Mouse (Mus musculus) MEL (cell line): ENCODE measurements around the gene Zyg11b. TPM values are rescaled to one million over a fixed set of nuclear protein-coding genes. Genes with fewer than 3 reads are reported as not detected.

Experiments
- DNase-seq: peaks from one replicate; pipeline ENCODE4 v3.0.0; 2011; ENCODE audit warnings: low read depth, low spot score
- H3K27ac ChIP-seq: 2 replicates; pipeline ENCODE4 v1.5.1; 2012; ENCODE audit warnings: low read depth, mild to moderate bottlenecking, control low read depth, low read length, moderate library complexity; ENCODE audit not compliant: control insufficient read depth
- H3K27me3 ChIP-seq, 2 experiments: fragments of 150-350 bp in 1 of 2; sonication (generic) in 1 of 2; 2 replicates each; pipeline ENCODE4 v1.6.1; 2012; ENCODE audit warnings: low read length in 2 of 2, mild to moderate bottlenecking in 2 of 2, improper control_type of control experiment in 1 of 2, moderate library complexity in 1 of 2; ENCODE audit not compliant: insufficient read depth in 2 of 2, control insufficient read depth in 1 of 2
- H3K36me3 ChIP-seq, 2 experiments: 2 replicates each; pipeline ENCODE4 v1.6.1; 2012 to 2014; ENCODE audit warnings: low read length in 2 of 2, improper control_type of control experiment in 1 of 2, inconsistent platforms in 1 of 2, mild to moderate bottlenecking in 1 of 2; ENCODE audit not compliant: insufficient read depth in 2 of 2, control insufficient read depth in 1 of 2
- H3K4me1 ChIP-seq, 2 experiments: fragments of 150-350 bp in 1 of 2; sonication (generic) in 1 of 2; 2 replicates each; pipeline ENCODE4 v1.6.1; 2012; ENCODE audit warnings: low read length in 2 of 2, improper control_type of control experiment in 1 of 2, mild to moderate bottlenecking in 1 of 2; ENCODE audit not compliant: insufficient read depth in 2 of 2, control insufficient read depth in 1 of 2
- H3K4me3 ChIP-seq, 2 experiments: fragments of 150-350 bp in 1 of 2; sonication (generic) in 1 of 2; 2 replicates each; pipeline ENCODE4 v1.5.1; 2012; ENCODE audit warnings: low read depth in 2 of 2, low read length in 2 of 2, mild to moderate bottlenecking in 2 of 2, moderate library complexity in 2 of 2, control low read depth in 1 of 2, improper control_type of control experiment in 1 of 2; ENCODE audit not compliant: control insufficient read depth in 1 of 2, insufficient read depth in 1 of 2
- H3K79me2 ChIP-seq: 2 replicates; pipeline ENCODE4 v1.6.1; 2012; ENCODE audit warnings: mild to moderate bottlenecking, low read length, moderate library complexity; ENCODE audit not compliant: control insufficient read depth, poor library complexity, insufficient read depth
- H3K9ac ChIP-seq: 2 replicates; pipeline ENCODE4 v1.6.1; 2012; ENCODE audit warnings: low read depth, mild to moderate bottlenecking, control low read depth, low read length, moderate library complexity; ENCODE audit not compliant: control insufficient read depth, poor library complexity, severe bottlenecking
- H3K9me3 ChIP-seq: fragments of 150-350 bp; sonication (generic); replicated peaks from 2 replicates; pipeline ENCODE4 v1.6.1; 2012; ENCODE audit warnings: mild to moderate bottlenecking, low read length, improper control_type of control experiment, moderate library complexity; ENCODE audit not compliant: insufficient read depth
- BHLHE40 ChIP-seq: IDR thresholded peaks from 2 replicates; pipeline ENCODE4 v1.6.1; 2012; ENCODE audit warnings: low read depth, mild to moderate bottlenecking, inconsistent platforms, low read length, improper control_type of control experiment, borderline replicate concordance
- CHD2 ChIP-seq: IDR thresholded peaks from 2 replicates; pipeline ENCODE4 v1.6.1; 2011; ENCODE audit warnings: low read length, improper control_type of control experiment
- CTCF ChIP-seq, 3 experiments: IDR thresholded peaks in 2 of 3; conservative IDR thresholded peaks in 1 of 3; 2 replicates each; pipeline ENCODE4 v1.5.1; 2011 to 2012; ENCODE audit warnings: low read length in 3 of 3, low read depth in 2 of 3, mild to moderate bottlenecking in 2 of 3, improper control_type of control experiment in 1 of 3, inconsistent platforms in 1 of 3, mixed read lengths in 1 of 3, moderate library complexity in 1 of 3; ENCODE audit not compliant: control insufficient read depth in 1 of 3, insufficient read depth in 1 of 3, poor library complexity in 1 of 3, severe bottlenecking in 1 of 3
- E2F4 ChIP-seq: IDR thresholded peaks from 2 replicates; pipeline ENCODE4 v1.6.1; 2011; ENCODE audit warnings: low read depth, low read length, improper control_type of control experiment, borderline replicate concordance
- EP300 ChIP-seq, 2 experiments: IDR thresholded peaks; 2 replicates each; pipeline ENCODE4 v1.6.1; 2011; ENCODE audit warnings: improper control_type of control experiment in 2 of 2, low read length in 2 of 2, low read depth in 1 of 2, mild to moderate bottlenecking in 1 of 2
- ETS1 ChIP-seq: IDR thresholded peaks from 2 replicates; pipeline ENCODE4 v1.6.1; 2012; ENCODE audit warnings: low read depth, mild to moderate bottlenecking, inconsistent platforms, low read length, improper control_type of control experiment, moderate library complexity
- HCFC1 ChIP-seq: IDR thresholded peaks from 2 replicates; pipeline ENCODE4 v1.6.1; 2012; ENCODE audit warnings: low read depth, mild to moderate bottlenecking, inconsistent platforms, low read length, improper control_type of control experiment, moderate library complexity
- KAT2A ChIP-seq: conservative IDR thresholded peaks from 2 replicates; pipeline ENCODE4 v1.6.1; 2012; ENCODE audit warnings: low read depth, low read length, improper control_type of control experiment, inconsistent platforms
- MAFK ChIP-seq: IDR thresholded peaks from 2 replicates; pipeline ENCODE4 v1.6.1; 2011; ENCODE audit warnings: low read depth, mild to moderate bottlenecking, low read length, improper control_type of control experiment, borderline replicate concordance
- MEF2A ChIP-seq: IDR thresholded peaks from 2 replicates; pipeline ENCODE4 v1.6.1; 2014; ENCODE audit warnings: low read depth, mild to moderate bottlenecking, inconsistent platforms, low read length, improper control_type of control experiment; ENCODE audit not compliant: poor library complexity, insufficient replicate concordance, severe bottlenecking; ENCODE audit errors: extremely low read depth
- MXI1 ChIP-seq: IDR thresholded peaks from 2 replicates; pipeline ENCODE4 v1.6.1; 2011; ENCODE audit warnings: mild to moderate bottlenecking, low read depth, low read length, improper control_type of control experiment
- POLR2A ChIP-seq, 2 experiments: IDR thresholded peaks; 2 replicates each; pipeline ENCODE4 v1.6.1; 2011 to 2012; ENCODE audit warnings: low read length in 2 of 2, mild to moderate bottlenecking in 2 of 2, control low read depth in 1 of 2, improper control_type of control experiment in 1 of 2, low read depth in 1 of 2, moderate library complexity in 1 of 2; ENCODE audit not compliant: control insufficient read depth in 1 of 2, insufficient read depth in 1 of 2, poor library complexity in 1 of 2
- POLR2AphosphoS2 ChIP-seq: IDR thresholded peaks from 2 replicates; pipeline ENCODE4 v1.6.1; 2011; ENCODE audit warnings: low read length, improper control_type of control experiment
- POLR2AphosphoS5 ChIP-seq: IDR thresholded peaks from 2 replicates; pipeline ENCODE4 v1.6.1; 2012; ENCODE audit warnings: low read depth, borderline replicate concordance, mild to moderate bottlenecking, inconsistent platforms, low read length, moderate library complexity, mixed read lengths
- RCOR1 ChIP-seq: IDR thresholded peaks from 2 replicates; pipeline ENCODE4 v1.6.1; 2012; ENCODE audit warnings: low read depth, mild to moderate bottlenecking, inconsistent platforms, low read length, improper control_type of control experiment
- SMC3 ChIP-seq: IDR thresholded peaks from 2 replicates; pipeline ENCODE4 v1.6.1; 2011; ENCODE audit warnings: low read depth, low read length, improper control_type of control experiment
- TCF12 ChIP-seq: IDR thresholded peaks from 2 replicates; pipeline ENCODE4 v1.6.1; 2014; ENCODE audit warnings: low read depth, mild to moderate bottlenecking, inconsistent platforms, low read length, improper control_type of control experiment, moderate library complexity
- ZC3H11A ChIP-seq: IDR thresholded peaks from 2 replicates; pipeline ENCODE4 v1.6.1; 2012; ENCODE audit warnings: low read depth, mild to moderate bottlenecking, inconsistent platforms, low read length, improper control_type of control experiment
- ZMIZ1 ChIP-seq: IDR thresholded peaks from 2 replicates; pipeline ENCODE4 v1.6.1; 2012; ENCODE audit warnings: low read depth, mild to moderate bottlenecking, inconsistent platforms, low read length, improper control_type of control experiment, moderate library complexity
- ZNF384 ChIP-seq: IDR thresholded peaks from 2 replicates; pipeline ENCODE4 v1.6.1; 2012; ENCODE audit warnings: low read depth, mild to moderate bottlenecking, inconsistent platforms, low read length, improper control_type of control experiment
- polyA plus RNA-seq, 2 experiments: library from polyadenylated mRNA; stranded (reverse) in 1 of 2; unstranded in 1 of 2; fragments of >175 nt in 1 of 2; fragments of >200 nt in 1 of 2; gene quantifications; 2 replicates each; pipeline versions ENCODE4 v1.2.1 to v1.2.4; 2012; ENCODE audit warnings: low replicate concordance in 2 of 2, low read depth in 1 of 2; ENCODE audit not compliant: insufficient read length in 2 of 2, insufficient read depth in 1 of 2, missing spikeins in 1 of 2
- total RNA-seq: library from RNA; depleted of rRNA; stranded (reverse); fragments of 300-350 nt; gene quantifications from 2 replicates; pipeline ENCODE4 v1.2.3, GENCODE M21; 2012

The Zyg11b gene
- total and polyA plus RNA-seq, 3 experiments: 7.7 to 9.2 TPM; not detected in 1

DNA sequence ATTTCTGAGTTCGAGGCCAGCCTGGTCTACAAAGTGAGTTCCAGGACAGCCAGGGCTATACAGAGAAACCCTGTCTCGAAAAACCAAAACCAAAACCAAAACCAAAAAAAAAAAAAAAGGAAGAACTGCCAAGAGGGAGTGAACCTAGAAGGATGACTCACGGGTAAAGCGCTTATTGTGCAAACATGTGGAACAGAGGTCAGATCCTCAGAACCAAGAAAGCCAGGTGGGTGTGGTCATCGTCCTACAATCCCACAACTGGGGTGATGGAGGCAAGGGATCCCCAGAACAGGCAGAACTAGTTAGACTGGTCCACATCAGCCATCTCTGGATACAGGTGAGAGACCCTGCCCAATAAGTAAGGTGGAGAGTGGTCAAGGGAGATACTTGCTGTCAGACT lies 46.2 kb upstream of the Zyg11b start:
- Histone ChIP-seq H3K79me2 (no peaks in the 10 kb centered on the region), H3K9me3 (no peaks in the 10 kb centered on the region), H3K4me1 (peaks cover 0 to 13% of the 10 kb centered on the region in 2 experiments; a peak in 2 of 4 replicates), H3K9ac (no peak overlapping the region), H3K4me3 (no peak overlapping the region), H3K27me3 (no peaks in the 10 kb centered on the region), H3K27ac (no peak overlapping the region), H3K36me3 (no peaks in the 10 kb centered on the region; a peak in 1 of 4 replicates)
- TF ChIP-seq E2F4 (no peak), ZNF384 (peak; percentile 74), ETS1 (peak; percentile 53)
- peak; percentile 40 for DNase-seq

DNA sequence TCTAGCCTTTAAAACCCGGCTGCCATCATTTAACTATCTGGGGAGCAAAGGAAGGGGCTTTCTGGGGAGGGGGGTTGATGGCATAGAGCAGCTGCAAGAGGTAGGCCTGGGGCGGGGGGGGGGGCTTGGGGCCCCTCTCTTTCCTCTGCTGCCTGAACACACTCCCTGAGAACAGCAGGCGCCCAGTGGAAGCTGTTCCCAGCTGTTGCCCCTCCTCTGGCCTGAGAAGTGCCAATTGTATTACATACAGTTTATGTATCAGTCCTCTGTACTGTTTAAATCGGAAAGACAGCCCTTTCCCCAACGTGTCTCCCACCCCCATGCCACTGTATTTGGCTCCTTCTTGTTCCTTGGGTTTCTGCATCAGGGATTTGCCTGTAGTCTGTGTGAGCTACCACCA lies 44.9 kb upstream of the Zyg11b start:
- no peaks in the 10 kb centered on the region for H3K79me2 ChIP-seq
- TF ChIP-seq ZMIZ1 (no peak), RCOR1 (no peak), CTCF (IDR thresholded peaks at IDR 0.05 in 2 of 3, conservative IDR thresholded peaks at IDR 0.05 in 1 of 3; ENCODE audit: control insufficient read depth in 1 of 3, insufficient read depth in 1 of 3, low read depth in 2 of 3, low read length in 3 of 3, poor library complexity in 1 of 3, severe bottlenecking in 1 of 3) (no peak), KAT2A (no peak), POLR2A (IDR thresholded peaks at IDR 0.05; ENCODE audit: control insufficient read depth in 1 of 2, insufficient read depth in 1 of 2, low read depth in 1 of 2, low read length in 2 of 2, poor library complexity in 1 of 2) (no peak), POLR2AphosphoS5 (no peak), MXI1 (no peak), SMC3 (no peak), EP300 (IDR thresholded peaks at IDR 0.05; ENCODE audit: low read depth in 1 of 2, low read length in 2 of 2) (no peak), BHLHE40 (no peak), POLR2AphosphoS2 (no peak), HCFC1 (no peak), TCF12 (no peak), MEF2A (no peak), MAFK (no peak), CHD2 (no peak), ZC3H11A (no peak)
- TF ChIP-seq, all 39 proteins: peak for 0
- Histone ChIP-seq H3K27ac (no peak overlapping the region), H3K36me3 (no peaks in the 10 kb centered on the region; a peak in 1 of 4 replicates), H3K27me3 (no peaks in the 10 kb centered on the region), H3K9ac (no peak overlapping the region), H3K9me3 (no peaks in the 10 kb centered on the region), H3K4me3 (no peak overlapping the region), H3K4me1 (peaks cover 0 to 13% of the 10 kb centered on the region in 2 experiments; a peak in 2 of 4 replicates)
- no peak for DNase-seq
